Mouse (Mus musculus): ENCODE results near the gene Phf21a. TPM values are rescaled to one million over a fixed set of nuclear protein-coding genes. Genes with fewer than 3 reads are reported as not detected.

The Phf21a gene
- polyA plus RNA-seq, 1 experiment, result 54.6 TPM

GRCm38 (mm10) chr2:92210409-92210808 is 117.5 kb downstream of the Phf21a start:
- no peak for DNase-seq (ENCODE audit: extremely low spot score in 1 of 2, low spot score in 1 of 2)

DNA sequence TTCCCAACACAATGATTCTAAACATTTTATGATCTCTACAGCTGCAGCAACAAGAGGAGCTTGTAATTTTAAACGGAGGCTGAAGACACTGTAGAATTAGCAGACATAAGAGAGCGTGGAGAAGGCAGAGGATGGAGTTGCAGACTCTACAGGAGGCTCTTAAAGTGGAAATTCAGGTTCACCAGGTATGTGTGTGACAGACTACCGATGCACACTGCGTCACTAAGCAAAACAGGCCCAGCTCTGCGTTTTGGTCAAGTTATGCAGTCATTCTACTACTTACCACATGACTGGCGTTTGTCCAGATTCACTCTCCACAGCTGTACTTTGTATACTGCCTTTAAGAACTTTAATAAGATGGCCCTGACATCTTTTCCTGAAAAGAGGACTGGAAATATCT is 128.5 kb downstream of the Phf21a start:
- DNase-seq (ENCODE audit: extremely low spot score in 1 of 2, low spot score in 1 of 2), result no peak

GRCm38 (mm10) chr2:92225592-92225991 is 132.7 kb downstream of the Phf21a start:
- DNase-seq (ENCODE audit: extremely low spot score in 1 of 2, low spot score in 1 of 2), result no peak

DNA sequence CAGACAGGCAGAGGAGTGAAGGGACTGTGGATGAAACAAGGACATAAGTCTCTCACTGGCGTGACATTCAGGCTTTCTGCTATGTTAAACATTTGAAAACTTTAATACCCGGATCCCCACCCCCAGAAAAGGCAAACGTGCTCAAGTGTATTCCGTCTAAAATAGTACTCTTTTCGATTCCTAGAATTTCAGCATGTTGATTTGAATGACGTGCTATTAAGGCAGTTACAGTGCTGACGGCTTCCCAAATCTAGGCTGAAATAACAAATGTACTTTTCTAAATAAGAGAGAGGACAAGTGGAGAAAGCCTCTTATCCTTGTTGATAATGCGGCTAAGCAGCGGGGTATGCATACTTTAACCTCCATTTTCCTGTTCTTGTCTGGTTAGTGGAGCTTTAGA is 137.1 kb downstream of the Phf21a start:
- DNase-seq (ENCODE audit: extremely low spot score in 1 of 2, low spot score in 1 of 2), result no peak

- DNase-seq (ENCODE audit: extremely low spot score in 1 of 2, low spot score in 1 of 2), result no peak
Observed at GRCm38 (mm10) chr2:92231706-92232105, 138.8 kb downstream of the Phf21a start.

DNA sequence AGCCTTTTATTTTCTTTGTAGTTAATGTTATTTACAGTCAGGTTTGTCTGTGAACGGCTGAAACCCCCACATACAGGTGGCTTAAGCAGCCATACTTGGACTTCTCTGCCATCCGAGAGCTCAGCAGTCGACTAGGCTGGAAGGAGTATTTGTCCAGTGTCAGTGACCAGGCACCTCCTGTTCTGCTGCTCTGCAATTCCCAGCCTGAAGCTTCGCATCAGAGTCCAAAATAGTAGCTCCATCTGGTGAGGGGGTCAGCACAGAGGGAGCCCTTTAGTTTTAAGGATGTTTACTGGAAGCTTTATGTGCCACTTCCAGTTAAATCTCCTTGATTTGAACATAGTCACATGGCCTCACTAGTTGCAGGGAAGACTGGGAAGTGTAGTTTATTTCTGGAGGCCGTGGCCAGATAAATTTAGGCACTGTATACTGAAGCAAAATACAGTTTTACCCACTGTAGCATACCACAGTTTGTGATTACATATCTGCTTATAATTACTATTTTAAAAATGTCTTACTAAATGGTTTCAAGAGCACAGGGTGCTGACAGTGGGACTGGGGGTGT is 141.9 kb downstream of the Phf21a start:
- DNase-seq (ENCODE audit: extremely low spot score in 1 of 2, low spot score in 1 of 2), result no peak

DNA sequence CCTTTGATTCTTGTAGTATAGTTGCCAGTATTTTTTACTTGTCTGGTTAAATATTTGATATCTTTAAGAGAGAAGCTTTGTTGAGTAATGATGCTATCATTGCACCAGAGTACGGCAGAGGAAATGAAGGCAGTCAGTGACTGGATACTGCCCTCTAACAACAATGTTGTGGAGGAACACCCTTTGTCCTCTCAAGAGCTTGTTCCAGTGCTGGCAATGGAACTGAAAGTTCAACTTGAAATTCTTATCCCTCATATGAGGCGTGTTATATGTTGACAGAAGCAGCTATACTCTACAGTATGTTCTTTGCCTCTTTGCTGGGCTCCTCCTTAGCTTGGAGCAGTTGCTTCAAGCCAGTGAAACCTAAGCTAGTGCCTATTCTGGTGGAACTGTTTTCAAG is 147.4 kb downstream of the Phf21a start:
- DNase-seq (ENCODE audit: extremely low spot score in 1 of 2, low spot score in 1 of 2), result no peak

DNA sequence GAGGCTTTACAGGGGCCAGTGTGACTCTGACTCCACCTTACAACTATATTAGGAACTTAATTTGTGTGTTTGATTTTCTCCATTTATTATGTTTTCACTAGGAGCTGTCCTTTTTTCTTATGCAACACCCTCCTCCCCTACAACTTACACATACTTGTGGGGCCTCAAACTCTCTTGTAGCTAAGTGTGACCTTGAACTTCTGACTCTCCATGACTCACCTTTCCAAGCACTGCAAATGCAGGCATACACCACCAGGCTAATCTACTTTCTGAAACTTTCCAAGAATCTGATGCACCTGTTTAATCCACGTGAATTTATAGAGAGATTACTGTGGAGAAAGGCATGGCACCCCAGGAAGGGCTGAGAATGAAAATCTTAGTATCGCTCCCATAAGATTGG is 147.9 kb downstream of the Phf21a start:
- no peak for DNase-seq (ENCODE audit: extremely low spot score in 1 of 2, low spot score in 1 of 2)

GRCm38 (mm10) chr2:92241317-92241716 is 148.4 kb downstream of the Phf21a start:
- no peak for DNase-seq (ENCODE audit: extremely low spot score in 1 of 2, low spot score in 1 of 2)

GRCm38 (mm10) chr2:92246112-92246511 is 153.2 kb downstream of the Phf21a start:
- DNase-seq (ENCODE audit: extremely low spot score in 1 of 2, low spot score in 1 of 2), result no peak

DNA sequence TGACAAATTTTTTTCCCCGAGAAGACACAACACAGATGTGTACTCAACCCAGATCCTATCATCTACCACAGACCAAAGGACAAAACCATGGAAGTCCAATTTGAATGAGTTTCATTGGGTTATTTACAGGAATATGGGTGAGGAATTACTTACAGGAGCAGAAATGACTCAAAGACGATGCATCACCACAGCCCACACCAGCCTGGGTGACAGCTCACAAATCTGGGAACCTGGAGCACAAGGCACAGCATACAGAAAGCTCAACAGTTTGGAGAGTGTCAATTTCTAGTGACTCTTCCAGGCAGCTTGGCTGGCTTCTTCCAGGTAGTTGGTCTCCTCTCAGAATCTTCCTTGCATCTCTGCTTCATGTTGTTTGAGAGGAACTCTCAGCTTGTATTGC is 154.8 kb downstream of the Phf21a start:
- DNase-seq (ENCODE audit: extremely low spot score in 1 of 2, low spot score in 1 of 2), result no peak

DNA sequence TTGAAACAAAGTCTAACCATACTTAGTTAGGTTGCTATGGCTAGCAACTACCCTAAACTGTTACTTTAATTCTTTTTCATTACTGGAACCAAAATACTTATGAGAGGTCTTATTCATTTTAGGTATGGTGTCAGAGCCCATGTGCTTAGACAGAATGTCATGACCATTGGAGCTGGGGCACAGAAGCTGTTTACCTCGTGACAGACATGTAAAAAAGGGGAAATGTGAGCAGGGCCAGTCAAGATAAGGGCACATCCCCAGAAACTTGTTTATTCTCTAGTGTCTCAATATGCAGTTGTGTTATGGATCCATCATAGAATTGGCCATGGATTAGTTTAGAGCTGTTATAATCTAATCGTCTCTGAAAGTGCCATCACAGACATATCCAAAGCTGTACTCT is 157.6 kb downstream of the Phf21a start:
- DNase-seq (ENCODE audit: extremely low spot score in 1 of 2, low spot score in 1 of 2), result no peak

DNA sequence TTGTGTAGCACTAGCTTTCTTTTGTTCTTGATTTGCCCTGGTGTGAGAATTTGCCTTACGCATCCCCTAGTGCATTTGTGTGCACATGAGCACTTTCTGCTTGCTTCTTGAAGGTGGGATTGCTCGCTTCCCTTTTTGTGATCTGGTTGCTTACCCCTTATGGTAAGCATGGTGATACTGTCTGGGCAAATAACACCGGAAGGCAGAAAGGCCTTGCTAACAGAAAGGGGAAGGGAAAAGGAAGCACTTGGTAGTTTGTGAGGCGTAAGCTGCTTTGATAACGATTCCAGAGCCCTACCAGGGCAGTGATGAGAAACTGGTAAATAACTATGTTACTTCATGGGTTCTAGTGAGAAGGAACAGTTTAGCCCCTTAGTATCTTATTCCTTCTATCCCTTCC is 160.9 kb downstream of the Phf21a start:
- DNase-seq (ENCODE audit: extremely low spot score in 1 of 2, low spot score in 1 of 2), result no peak

DNA sequence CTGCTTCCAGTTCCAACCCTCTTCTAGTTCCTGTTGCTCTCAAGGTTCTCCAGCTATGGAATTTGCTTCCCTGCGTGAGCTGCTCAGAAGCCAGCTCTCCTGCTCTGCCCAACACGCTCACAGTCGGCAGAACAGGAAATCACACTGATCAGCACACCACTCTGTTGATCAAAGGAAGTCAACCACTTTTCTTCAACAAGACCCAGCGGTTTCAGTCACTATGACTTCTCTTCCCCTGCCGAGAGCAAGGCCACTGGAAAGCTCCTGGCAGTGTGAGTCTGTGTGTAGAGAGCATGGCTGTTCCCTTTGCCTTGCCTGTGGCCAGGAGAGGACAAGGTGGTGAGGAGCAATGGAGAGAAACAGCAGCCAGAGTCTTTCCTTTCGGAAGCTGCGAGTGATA is 163.2 kb downstream of the Phf21a start:
- DNase-seq (ENCODE audit: extremely low spot score in 1 of 2, low spot score in 1 of 2), result no peak

- peak in 1 of 2 experiments; percentile 42 for DNase-seq (ENCODE audit: extremely low spot score in 1 of 2, low spot score in 1 of 2)
Observed at GRCm38 (mm10) chr2:92257372-92257956, 164.5 kb downstream of the Phf21a start.

- no peak for DNase-seq (ENCODE audit: extremely low spot score in 1 of 2, low spot score in 1 of 2)
Observed at GRCm38 (mm10) chr2:92259924-92260323, 167.0 kb downstream of the Phf21a start.

- peak in 1 of 2 experiments; percentile 52 for DNase-seq (ENCODE audit: extremely low spot score in 1 of 2, low spot score in 1 of 2)
Observed at GRCm38 (mm10) chr2:92266100-92266617, 173.2 kb downstream of the Phf21a start.

GRCm38 (mm10) chr2:92269227-92269626 is 176.3 kb downstream of the Phf21a start:
- no peak for DNase-seq (ENCODE audit: extremely low spot score in 1 of 2, low spot score in 1 of 2)

- no peak for DNase-seq (ENCODE audit: extremely low spot score in 1 of 2, low spot score in 1 of 2)
Observed at GRCm38 (mm10) chr2:92272510-92272909, 179.6 kb downstream of the Phf21a start.

DNA sequence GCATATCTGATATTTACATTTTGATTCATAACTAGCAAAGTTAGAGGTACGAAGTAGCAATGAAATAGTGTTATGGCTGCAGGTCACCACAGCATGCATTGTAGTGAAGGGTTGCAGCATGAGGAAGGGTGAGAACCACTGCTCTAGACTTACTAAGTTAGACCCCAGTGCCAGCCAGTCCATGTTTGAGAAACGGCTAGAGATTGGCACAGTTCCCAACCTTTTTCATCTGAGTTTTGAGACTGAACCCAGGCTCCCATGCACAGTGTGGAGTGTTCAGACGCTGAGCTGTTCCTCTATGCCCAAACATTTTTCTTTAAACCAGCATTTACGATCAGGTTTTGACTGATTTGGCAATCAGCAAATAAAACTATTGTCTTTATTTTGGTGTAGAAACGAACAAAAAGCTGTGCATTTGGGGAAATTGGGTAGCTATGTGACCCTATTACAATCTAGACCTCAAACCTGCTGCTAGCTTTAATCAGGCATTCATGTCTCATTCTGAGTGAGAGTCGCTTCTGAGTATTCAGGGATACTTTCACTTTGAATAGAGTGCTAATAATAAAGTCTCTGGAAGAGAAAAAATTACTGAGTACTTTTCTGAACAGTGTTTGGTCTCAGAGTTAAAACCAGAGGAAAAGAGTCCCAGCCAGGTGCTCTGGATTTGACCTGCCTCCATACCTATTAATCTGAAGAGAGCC is 180.3 kb downstream of the Phf21a start:
- DNase-seq (ENCODE audit: extremely low spot score in 1 of 2, low spot score in 1 of 2), result no peak

- DNase-seq (ENCODE audit: extremely low spot score in 1 of 2, low spot score in 1 of 2), result no peak
Observed at GRCm38 (mm10) chr2:92273802-92274183, 180.9 kb downstream of the Phf21a start.

GRCm38 (mm10) chr2:92277787-92278186 is 184.9 kb downstream of the Phf21a start:
- no peak for DNase-seq (ENCODE audit: extremely low spot score in 1 of 2, low spot score in 1 of 2)

All from frontal cortex, adult 2 months (tissue).